Mouse (Mus musculus) heart, embryonic 15.5 days (tissue): ENCODE measurements at regions not wholly inside any gene's neighbourhood (a gene's known extent, or its start where the extent isn't known, plus 50 kb on each side); places are given as distances from the start of the nearest gene placed in this dataset.
A peak's percentile ranks its signal among the peaks of the same experiment; 100 is the strongest.

Experiments used
- ATAC-seq: fragments of 200-750 bp; cut with Nextera tagmentation; replicated peaks from 2 replicates; pipeline ENCODE4 v1.8.0; 2017; ENCODE audit warnings: low read depth, moderate TSS enrichment; ENCODE audit not compliant: insufficient number of reproducible peaks, insufficient read depth, low FRiP score
- H3K27ac ChIP-seq: fragments of 300-500 bp; sonication (generic); 2 replicates; pipeline ENCODE4 v1.5.1; 2015; ENCODE audit warnings: mild to moderate bottlenecking, inconsistent platforms
- H3K27me3 ChIP-seq: fragments of 300-500 bp; sonication (generic); 2 replicates; pipeline ENCODE4 v1.6.1; 2015; ENCODE audit warnings: inconsistent platforms
- H3K36me3 ChIP-seq: fragments of 300-500 bp; sonication (generic); 2 replicates; pipeline ENCODE4 v1.6.1; 2015; ENCODE audit warnings: mild to moderate bottlenecking, inconsistent platforms
- H3K4me1 ChIP-seq: fragments of 300-500 bp; sonication (generic); replicated peaks from 2 replicates; pipeline ENCODE4 v1.6.1; 2015; ENCODE audit warnings: inconsistent platforms
- H3K4me2 ChIP-seq: fragments of 300-500 bp; sonication (generic); 2 replicates; pipeline ENCODE4 v1.6.1; 2015; ENCODE audit warnings: inconsistent platforms, mild to moderate bottlenecking, moderate library complexity
- H3K4me3 ChIP-seq: fragments of 300-500 bp; sonication (generic); 2 replicates; pipeline ENCODE4 v1.5.1; 2015; ENCODE audit warnings: mild to moderate bottlenecking, inconsistent platforms
- H3K9ac ChIP-seq: fragments of 300-500 bp; sonication (generic); 2 replicates; pipeline ENCODE4 v1.6.1; 2015; ENCODE audit warnings: mild to moderate bottlenecking, inconsistent platforms
- H3K9me3 ChIP-seq: fragments of 300-500 bp; sonication (generic); replicated peaks from 2 replicates; pipeline ENCODE4 v1.6.1; 2016; ENCODE audit warnings: inconsistent platforms
- WGBS: fragments of 180-500 bp; shearing (Covaris S2); methylation state at CpG from one replicate; pipeline ENCODE4 v1.1.7; 2015; ENCODE audit warnings: mixed read lengths; 5-methylcytosine and 5-hydroxymethylcytosine counted together

DNA sequence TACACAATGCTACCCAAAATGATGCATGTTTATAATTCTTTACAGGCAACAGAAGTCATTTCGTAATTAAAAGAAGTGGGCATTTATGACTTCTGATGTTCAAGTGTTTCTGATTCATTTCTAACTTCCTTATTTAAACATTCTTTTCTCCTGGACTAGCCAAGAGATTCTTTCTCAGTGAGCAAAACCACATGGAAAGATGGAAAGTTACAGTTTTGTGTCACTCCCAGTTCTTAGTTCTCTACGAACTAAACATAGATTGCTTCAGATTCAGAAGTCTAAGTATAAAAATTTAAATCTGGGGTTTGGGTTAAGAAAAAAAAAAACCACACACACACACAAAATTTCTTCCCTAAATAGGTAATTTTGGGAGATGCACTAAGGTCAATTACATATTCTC is 288.0 kb upstream of the Paip1 start:
- Histone ChIP-seq H3K4me3 (no peak overlapping the region), H3K4me1 (no peaks in the 10 kb centered on the region), H3K27ac (no peak overlapping the region), H3K9ac (no peak overlapping the region), H3K9me3 (no peaks in the 10 kb centered on the region), H3K4me2 (no peak overlapping the region), H3K36me3 (no peaks in the 10 kb centered on the region), H3K27me3 (no peaks in the 10 kb centered on the region)
- no peak for ATAC-seq
- WGBS: 71% methylated on average over 2 of the region's 2 CpGs

GRCm38 (mm10) chr13:119143351-119143750 is 285.1 kb upstream of the Paip1 start:
- ATAC-seq: no peak
- Histone ChIP-seq H3K9me3 (no peaks in the 10 kb centered on the region), H3K4me2 (no peak overlapping the region), H3K4me3 (no peak overlapping the region), H3K27ac (no peak overlapping the region), H3K4me1 (no peaks in the 10 kb centered on the region), H3K9ac (no peak overlapping the region), H3K27me3 (no peaks in the 10 kb centered on the region), H3K36me3 (no peaks in the 10 kb centered on the region)
- WGBS: 0% methylated on average over 1 of the region's 1 CpGs

- H3K9me3 ChIP-seq: no peaks in the 10 kb centered on the region
- ATAC-seq: no peak
- H3K4me3 ChIP-seq: no peak overlapping the region
- no peaks in the 10 kb centered on the region for H3K4me1 ChIP-seq
- no peak overlapping the region for H3K4me2 ChIP-seq
- no peaks in the 10 kb centered on the region for H3K27me3 ChIP-seq
- H3K36me3 ChIP-seq: no peaks in the 10 kb centered on the region
- WGBS: 66% methylated on average over 4 of the region's 4 CpGs
- H3K9ac ChIP-seq: no peak overlapping the region
- H3K27ac ChIP-seq: no peak overlapping the region
Measured at GRCm38 (mm10) chr13:119145713-119146112, 282.7 kb upstream of the Paip1 start.

GRCm38 (mm10) chr13:119147701-119148100 is 280.7 kb upstream of the Paip1 start:
- Histone ChIP-seq H3K36me3 (no peaks in the 10 kb centered on the region), H3K4me2 (no peak overlapping the region), H3K4me1 (no peaks in the 10 kb centered on the region), H3K4me3 (no peak overlapping the region), H3K27me3 (no peaks in the 10 kb centered on the region), H3K9ac (no peak overlapping the region), H3K9me3 (no peaks in the 10 kb centered on the region), H3K27ac (no peak overlapping the region)
- WGBS: 77% methylated on average over 3 of the region's 3 CpGs
- ATAC-seq: no peak

DNA sequence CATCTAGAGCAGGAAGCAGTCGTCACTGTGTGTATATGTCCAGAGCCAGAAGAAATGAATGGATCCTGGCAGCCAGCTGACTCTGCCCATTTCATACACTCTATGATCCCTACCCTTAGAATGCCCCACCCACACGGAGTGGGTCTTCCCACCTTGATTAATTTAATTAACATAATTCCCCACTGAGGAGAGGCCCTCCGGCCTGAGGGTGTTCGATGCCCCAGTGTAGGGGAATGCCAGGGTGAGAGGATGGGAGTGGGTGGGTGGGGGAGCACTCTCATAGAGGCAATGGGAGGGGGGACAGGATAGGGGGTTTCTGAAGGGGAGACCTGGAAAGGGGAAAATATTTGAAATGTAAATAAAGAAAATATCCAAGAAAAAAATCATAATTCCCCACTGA is 279.3 kb upstream of the Paip1 start:
- H3K27me3 ChIP-seq: no peaks in the 10 kb centered on the region
- no peak overlapping the region for H3K9ac ChIP-seq
- no peak overlapping the region for H3K27ac ChIP-seq
- H3K4me2 ChIP-seq: no peak overlapping the region
- H3K4me1 ChIP-seq: no peaks in the 10 kb centered on the region
- H3K9me3 ChIP-seq: no peaks in the 10 kb centered on the region
- ATAC-seq: no peak
- WGBS: 73% methylated on average over 4 of the region's 4 CpGs
- no peaks in the 10 kb centered on the region for H3K36me3 ChIP-seq
- no peak overlapping the region for H3K4me3 ChIP-seq

DNA sequence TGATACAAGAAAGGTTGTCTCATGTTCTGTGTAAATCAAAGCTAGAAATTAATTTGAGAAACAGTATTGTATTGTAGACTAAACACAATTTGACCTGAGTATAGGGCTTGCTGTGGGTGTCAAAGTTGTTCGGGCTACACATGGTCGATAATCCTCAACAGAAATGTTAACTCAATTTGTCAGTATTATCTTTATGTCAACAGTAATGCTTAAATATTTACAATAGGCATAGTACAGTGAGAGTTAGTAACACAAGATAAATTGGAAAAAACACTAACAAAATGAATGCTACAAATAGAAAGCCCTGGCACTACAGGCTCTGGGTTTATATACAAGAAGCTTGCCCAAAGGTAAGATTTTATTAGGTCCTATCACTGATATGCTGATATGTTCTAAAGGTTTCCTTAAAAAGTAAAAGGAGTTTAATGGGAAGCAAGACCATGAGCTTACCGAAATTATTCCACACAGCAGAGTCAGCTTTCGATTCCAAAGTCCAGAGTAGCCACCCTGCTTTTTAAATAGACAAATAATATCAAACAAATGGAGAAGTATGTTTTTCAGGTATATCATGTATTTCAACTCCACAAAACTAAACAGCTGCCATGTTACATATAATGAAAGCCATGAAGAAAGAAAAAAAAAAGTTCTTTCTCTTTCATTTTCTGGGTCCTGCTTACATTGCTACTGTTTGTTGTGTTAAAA is 277.4 kb upstream of the Paip1 start:
- Histone ChIP-seq H3K9ac (no peak overlapping the region), H3K27ac (no peak overlapping the region), H3K4me1 (no peaks in the 10 kb centered on the region), H3K36me3 (no peaks in the 10 kb centered on the region), H3K4me3 (no peak overlapping the region), H3K4me2 (no peak overlapping the region), H3K27me3 (no peaks in the 10 kb centered on the region), H3K9me3 (no peaks in the 10 kb centered on the region)
- WGBS: 78% methylated on average over 4 of the region's 4 CpGs
- no peak for ATAC-seq

DNA sequence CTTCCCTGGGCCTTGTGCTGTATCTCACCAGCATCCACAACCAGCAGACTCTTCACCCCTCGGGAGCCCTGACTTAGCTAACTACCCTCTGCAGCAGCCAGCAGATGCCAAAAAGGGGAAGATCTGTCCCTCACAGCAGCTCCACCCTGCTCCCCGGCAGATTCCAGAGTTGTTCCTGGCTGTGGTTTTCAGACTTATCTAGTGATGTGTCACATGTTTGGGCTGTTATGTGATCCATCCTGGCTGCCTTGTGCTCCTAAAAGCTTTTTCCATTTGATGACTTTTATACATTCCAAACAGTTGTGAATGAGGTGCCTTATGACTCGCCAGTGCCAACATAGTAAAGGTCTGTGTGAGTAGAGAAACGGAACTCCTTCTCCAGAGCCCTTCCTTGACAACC is 250.6 kb upstream of the Paip1 start:
- WGBS: 32% methylated on average over 4 of the region's 4 CpGs
- no peaks in the 10 kb centered on the region for H3K9me3 ChIP-seq
- H3K36me3 ChIP-seq: no peaks in the 10 kb centered on the region
- no peak overlapping the region for H3K27ac ChIP-seq
- no peak overlapping the region for H3K4me3 ChIP-seq
- ATAC-seq: peak; percentile 47; the same call in 1 of the 2 replicates
- no peak overlapping the region for H3K4me2 ChIP-seq
- H3K4me1 ChIP-seq: peaks cover 3% of the 10 kb centered on the region; the same call in 1 of the 2 replicates
- no peaks in the 10 kb centered on the region for H3K27me3 ChIP-seq
- H3K9ac ChIP-seq: no peak overlapping the region

DNA sequence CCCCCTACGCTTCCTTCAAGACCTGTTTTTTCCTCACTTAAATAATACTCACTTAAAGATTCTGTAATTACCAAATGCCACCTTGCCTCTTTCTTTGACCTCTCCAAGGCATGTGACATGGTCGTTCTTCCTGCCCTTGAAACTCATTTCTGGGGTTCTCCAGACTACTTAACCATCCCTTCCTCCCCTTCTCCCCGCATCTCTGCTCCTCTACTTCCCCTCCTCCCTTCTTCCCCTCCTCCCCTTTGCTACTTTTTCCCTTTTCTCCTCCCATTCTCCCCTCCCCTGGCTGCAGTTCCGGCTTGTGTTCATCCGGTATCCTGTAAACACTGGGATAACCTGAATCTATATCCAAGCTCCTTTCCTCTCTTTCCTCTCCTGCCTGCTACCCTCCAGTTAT is 250.2 kb upstream of the Paip1 start:
- WGBS: 60% methylated on average over 5 of the region's 5 CpGs
- no peak for ATAC-seq
- H3K4me3 ChIP-seq: no peak overlapping the region
- H3K4me1 ChIP-seq: peaks cover 3% of the 10 kb centered on the region; the same call in 1 of the 2 replicates
- H3K36me3 ChIP-seq: no peaks in the 10 kb centered on the region
- H3K27me3 ChIP-seq: no peaks in the 10 kb centered on the region
- no peaks in the 10 kb centered on the region for H3K9me3 ChIP-seq
- H3K9ac ChIP-seq: no peak overlapping the region
- no peak overlapping the region for H3K4me2 ChIP-seq
- H3K27ac ChIP-seq: no peak overlapping the region

GRCm38 (mm10) chr13:119179157-119179920 is 249.1 kb upstream of the Paip1 start:
- Histone ChIP-seq H3K4me2 (no peak overlapping the region), H3K27me3 (no peaks in the 10 kb centered on the region), H3K4me3 (no peak overlapping the region), H3K9me3 (no peaks in the 10 kb centered on the region), H3K4me1 (peaks cover 3% of the 10 kb centered on the region; the same call in 1 of the 2 replicates), H3K9ac (no peak overlapping the region), H3K27ac (no peak overlapping the region), H3K36me3 (no peaks in the 10 kb centered on the region)
- 41% methylated on average over 1 of the region's 1 CpGs for WGBS
- ATAC-seq: no peak

GRCm38 (mm10) chr13:119184322-119184877 is 244.0 kb upstream of the Paip1 start:
- Histone ChIP-seq H3K4me1 (no peaks in the 10 kb centered on the region), H3K36me3 (no peaks in the 10 kb centered on the region), H3K4me2 (no peak overlapping the region), H3K9me3 (no peaks in the 10 kb centered on the region), H3K27ac (no peak overlapping the region), H3K9ac (no peak overlapping the region), H3K4me3 (no peak overlapping the region), H3K27me3 (no peaks in the 10 kb centered on the region)
- ATAC-seq: no peak
- 91% methylated on average over 6 of the region's 6 CpGs for WGBS

DNA sequence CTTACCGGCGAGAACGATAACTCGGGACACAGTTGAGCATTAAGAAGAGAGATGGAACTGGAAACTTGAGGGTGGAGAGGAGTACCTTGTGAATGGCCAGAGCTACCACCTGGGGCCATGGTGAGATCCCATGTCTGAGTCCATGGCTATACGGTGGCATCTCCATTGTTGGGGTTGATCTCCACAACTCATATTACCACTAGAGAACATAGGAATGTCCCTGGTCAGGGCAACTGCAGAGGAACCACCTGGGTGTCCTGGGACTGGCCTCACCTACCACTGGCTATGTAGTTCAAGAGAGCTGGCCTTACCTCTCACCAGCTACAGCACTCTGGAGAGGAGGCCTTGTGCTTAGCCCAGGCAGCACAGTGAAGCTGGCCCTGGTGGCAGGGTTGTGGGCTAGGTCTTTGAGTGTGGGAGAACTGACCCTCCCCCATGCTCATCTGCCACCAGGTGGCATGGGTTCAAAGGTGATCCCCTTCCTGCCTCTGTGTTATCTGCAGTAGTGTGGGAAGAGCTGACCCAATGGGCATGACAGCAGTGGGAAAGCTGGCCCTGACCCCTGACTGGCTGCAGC is 242.7 kb upstream of the Paip1 start:
- no peak overlapping the region for H3K4me3 ChIP-seq
- 93% methylated on average over 5 of the region's 5 CpGs for WGBS
- no peak overlapping the region for H3K27ac ChIP-seq
- H3K36me3 ChIP-seq: no peaks in the 10 kb centered on the region
- H3K4me1 ChIP-seq: no peaks in the 10 kb centered on the region
- no peak overlapping the region for H3K9ac ChIP-seq
- H3K27me3 ChIP-seq: no peaks in the 10 kb centered on the region
- no peak overlapping the region for H3K4me2 ChIP-seq
- no peak for ATAC-seq
- no peaks in the 10 kb centered on the region for H3K9me3 ChIP-seq
